Mouse (Mus musculus): ENCODE measurements around the gene Olig1. TPM values are rescaled to one million over a fixed set of nuclear protein-coding genes. Genes with fewer than 3 reads are reported as not detected.

The Olig1 gene
- total and polyA plus RNA-seq, 3 experiments, result not detected

DNA sequence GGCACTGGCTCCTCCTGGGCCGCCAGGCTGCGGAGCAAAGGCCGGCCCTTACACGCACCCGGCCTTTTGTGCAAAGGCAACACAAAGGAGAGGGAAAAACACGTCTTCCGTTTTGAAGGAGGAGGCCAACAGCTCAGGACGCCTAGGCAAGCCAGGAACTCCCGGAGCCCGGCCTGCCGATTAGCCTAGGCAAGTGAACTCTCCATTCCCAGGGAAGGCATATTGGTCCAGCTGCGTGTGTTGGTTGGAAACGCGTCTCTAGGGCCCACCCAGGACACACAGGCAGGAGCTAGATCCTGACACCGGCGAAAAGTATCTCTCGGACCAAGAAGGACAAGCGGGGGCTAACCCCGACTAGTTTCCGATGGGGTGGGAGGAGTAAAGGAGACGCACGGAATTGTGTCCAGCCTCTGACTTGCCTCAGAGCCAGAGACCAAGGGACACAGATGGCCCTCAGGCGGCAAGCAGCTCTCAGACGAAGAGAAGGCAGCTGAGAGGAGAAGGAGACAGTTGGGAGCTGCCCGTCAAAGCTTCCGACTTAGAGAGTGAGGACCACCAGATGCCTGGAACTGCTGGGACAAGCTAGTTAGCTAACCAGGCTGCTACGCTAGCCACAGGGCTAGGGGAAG, 46.8 kb upstream of the Olig1 start:
- H3K79me2 ChIP-seq (ENCODE audit: control insufficient read depth, insufficient read depth, low read length, poor library complexity), result no peaks in the 10 kb centered on the region
- TF ChIP-seq SMC3 (IDR thresholded peaks at IDR 0.05; ENCODE audit: low read depth, low read length) (no peak), MYC (IDR thresholded peaks at IDR 0.05; ENCODE audit: low read depth, low read length) (no peak), ELF1 (IDR thresholded peaks at IDR 0.05; ENCODE audit: low read depth, low read length) (no peak), POLR2A (IDR thresholded peaks at IDR 0.05; ENCODE audit: control insufficient read depth in 1 of 2, insufficient read depth in 1 of 2, low read depth in 1 of 2, low read length in 2 of 2, poor library complexity in 1 of 2) (no peak)
- H3K27me3 ChIP-seq (ENCODE audit: control insufficient read depth in 1 of 2, insufficient read depth in 2 of 2, low read length in 2 of 2), result no peaks in the 10 kb centered on the region; a peak in 1 of 4 replicates
- H3K4me3 ChIP-seq (ENCODE audit: control insufficient read depth in 1 of 2, insufficient read depth in 1 of 2, low read depth in 2 of 2, low read length in 2 of 2), result no peak overlapping the region
- H3K9me3 ChIP-seq (replicated peaks; ENCODE audit: insufficient read depth, low read length), result no peaks in the 10 kb centered on the region
- no peak for DNase-seq (ENCODE audit: low read depth, low spot score)
- H3K4me1 ChIP-seq (ENCODE audit: control insufficient read depth in 1 of 2, insufficient read depth in 2 of 2, low read length in 2 of 2), result no peaks in the 10 kb centered on the region
- H3K36me3 ChIP-seq (ENCODE audit: control insufficient read depth in 1 of 2, insufficient read depth in 2 of 2, low read length in 2 of 2), result no peaks in the 10 kb centered on the region
- no peak overlapping the region for H3K9ac ChIP-seq (ENCODE audit: control insufficient read depth, low read depth, low read length, poor library complexity, severe bottlenecking)
- H3K27ac ChIP-seq (ENCODE audit: control insufficient read depth, low read depth, low read length), result no peak overlapping the region

DNA sequence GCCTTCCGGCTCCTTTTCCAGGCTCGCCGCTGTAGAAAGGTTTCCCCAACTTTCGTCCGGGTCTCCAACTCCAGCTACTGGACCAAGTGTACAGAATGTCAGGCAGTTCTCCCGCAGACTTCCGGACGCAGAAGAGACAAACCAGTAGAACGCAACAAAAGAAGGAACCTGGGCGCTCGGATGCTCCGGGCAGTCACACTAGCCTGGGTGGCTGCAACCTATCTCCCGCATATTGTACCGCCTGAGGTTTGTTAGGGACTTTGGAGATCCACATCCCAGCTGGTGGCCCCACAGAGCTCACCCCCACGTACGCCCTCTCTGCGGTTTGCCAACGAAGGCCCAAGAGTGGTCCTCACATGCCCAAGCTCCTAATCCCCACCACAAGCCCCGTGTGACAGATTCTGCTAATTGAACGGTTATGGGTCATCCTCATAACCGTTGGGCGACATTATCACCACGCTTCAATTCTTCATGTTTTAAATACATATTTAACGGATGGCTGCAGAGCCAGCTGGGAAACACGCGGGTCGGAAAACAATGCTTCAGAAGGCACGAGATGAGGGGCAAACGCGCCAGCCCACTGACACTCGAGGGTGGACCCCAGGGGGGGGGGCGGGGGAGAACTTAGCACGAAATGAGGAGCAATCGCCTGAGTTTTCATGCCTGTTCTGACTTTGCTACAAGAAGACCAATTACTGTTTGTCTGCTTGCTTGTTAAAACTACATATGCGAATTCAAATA, 46.1 kb upstream of the Olig1 start:
- Histone ChIP-seq H3K9ac (ENCODE audit: control insufficient read depth, low read depth, low read length, poor library complexity, severe bottlenecking) (no peak overlapping the region), H3K27me3 (ENCODE audit: control insufficient read depth in 1 of 2, insufficient read depth in 2 of 2, low read length in 2 of 2) (no peaks in the 10 kb centered on the region), H3K4me3 (ENCODE audit: control insufficient read depth in 1 of 2, insufficient read depth in 1 of 2, low read depth in 2 of 2, low read length in 2 of 2) (no peak overlapping the region), H3K4me1 (ENCODE audit: control insufficient read depth in 1 of 2, insufficient read depth in 2 of 2, low read length in 2 of 2) (no peaks in the 10 kb centered on the region), H3K9me3 (replicated peaks; ENCODE audit: insufficient read depth, low read length) (no peaks in the 10 kb centered on the region), H3K27ac (ENCODE audit: control insufficient read depth, low read depth, low read length) (no peak overlapping the region), H3K79me2 (ENCODE audit: control insufficient read depth, insufficient read depth, low read length, poor library complexity) (no peaks in the 10 kb centered on the region), H3K36me3 (ENCODE audit: control insufficient read depth in 1 of 2, insufficient read depth in 2 of 2, low read length in 2 of 2) (no peaks in the 10 kb centered on the region)
- no peak for TF ChIP-seq SIN3A (IDR thresholded peaks at IDR 0.05; ENCODE audit: low read length)
- TF ChIP-seq ETS1 (IDR thresholded peaks at IDR 0.05; ENCODE audit: low read depth, low read length), result no peak
- TF ChIP-seq SMC3 (IDR thresholded peaks at IDR 0.05; ENCODE audit: low read depth, low read length), result no peak
- no peak for TF ChIP-seq MEF2A (IDR thresholded peaks at IDR 0.05; ENCODE audit: extremely low read depth, insufficient replicate concordance, low read depth, low read length, poor library complexity, severe bottlenecking)
- no peak for TF ChIP-seq ZNF384 (IDR thresholded peaks at IDR 0.05; ENCODE audit: low read depth, low read length)
- no peak for TF ChIP-seq CTCF (IDR thresholded peaks at IDR 0.05 in 2 of 3, conservative IDR thresholded peaks at IDR 0.05 in 1 of 3; ENCODE audit: control insufficient read depth in 1 of 3, insufficient read depth in 1 of 3, low read depth in 2 of 3, low read length in 3 of 3, poor library complexity in 1 of 3, severe bottlenecking in 1 of 3)
- TF ChIP-seq NRF1 (IDR thresholded peaks at IDR 0.05; ENCODE audit: insufficient read depth, low read depth, low read length, poor library complexity, severe bottlenecking), result no peak
- no peak for TF ChIP-seq RAD21 (IDR thresholded peaks at IDR 0.05; ENCODE audit: low read depth, low read length)
- TF ChIP-seq JUND (IDR thresholded peaks at IDR 0.05; ENCODE audit: low read depth, low read length), result no peak
- TF ChIP-seq EP300 (IDR thresholded peaks at IDR 0.05; ENCODE audit: low read depth in 1 of 2, low read length in 2 of 2), result no peak
- TF ChIP-seq NELFE (IDR thresholded peaks at IDR 0.05; ENCODE audit: low read depth, low read length), result no peak
- TF ChIP-seq KAT2A (conservative IDR thresholded peaks at IDR 0.05; ENCODE audit: low read depth, low read length), result no peak
- TF ChIP-seq TBP (IDR thresholded peaks at IDR 0.05; ENCODE audit: low read depth, low read length), result no peak
- TF ChIP-seq ELF1 (IDR thresholded peaks at IDR 0.05; ENCODE audit: low read depth, low read length), result no peak
- TF ChIP-seq TCF12 (IDR thresholded peaks at IDR 0.05; ENCODE audit: low read depth, low read length), result no peak
- TF ChIP-seq HCFC1 (IDR thresholded peaks at IDR 0.05; ENCODE audit: low read depth, low read length), result no peak
- no peak for TF ChIP-seq TAL1 (IDR thresholded peaks at IDR 0.05; ENCODE audit: low read length)
- TF ChIP-seq USF1 (IDR thresholded peaks at IDR 0.05; ENCODE audit: low read depth, low read length), result no peak
- TF ChIP-seq MAFK (IDR thresholded peaks at IDR 0.05; ENCODE audit: borderline replicate concordance, low read depth, low read length), result no peak
- DNase-seq (ENCODE audit: low read depth, low spot score), result no peak

Data from MEL (cell line).